33 mouse cellular contexts compared by ENCODE assay signal in the genomic region with DNA sequence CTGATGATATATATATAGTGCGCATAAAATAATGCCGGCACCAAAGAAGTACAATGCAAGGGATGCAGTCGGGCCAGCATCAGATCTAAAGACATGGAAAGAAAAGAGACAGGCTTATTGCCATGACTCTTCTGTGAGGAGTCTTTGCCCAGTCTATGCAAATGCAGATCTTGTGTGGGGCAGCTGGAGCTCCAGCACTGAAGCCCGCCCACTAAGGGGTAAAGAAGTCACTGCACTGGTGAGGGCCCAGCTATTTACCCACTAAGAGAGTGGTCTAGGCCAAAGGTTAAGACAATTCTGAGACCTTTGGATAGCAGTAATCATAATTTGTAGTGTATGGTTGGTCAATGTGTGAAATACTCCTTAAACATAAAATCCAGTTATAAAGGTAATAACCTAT.
DNase-seq lines count a peak whose midpoint lies in the region; ATAC-seq and TF ChIP-seq lines count a peak whose summit lies in the region.
"Had no signal": no experiment of that assay in that cellular context is flagged by ENCODE, and none has a peak within 500 bp of the region (broad histone marks: within the 10 kb centered on the region; RNA-seq: fewer than 3 reads in every experiment).

No protein-coding gene starts in this region.

- no peaks in the 10 kb centered on the region for H3K27me3 ChIP-seq in hindbrain, embryonic 12.5 days
- H3K27me3 ChIP-seq in hindbrain, embryonic 10.5 days (ENCODE audit: insufficient read depth, poor library complexity, severe bottlenecking), result 0 out of 2 replicates have a peak, but pooled peaks cover 4% of the 10 kb centered on the region
- H3K27me3 ChIP-seq in neural tube, embryonic 11.5 days (ENCODE audit: control insufficient read depth, insufficient read depth, low read length), result no peaks in the 10 kb centered on the region
- no peaks in the 10 kb centered on the region for H3K27me3 ChIP-seq in neural tube, embryonic 15.5 days (replicated peaks)
- H3K27me3 ChIP-seq in forebrain, postnatal 0 days (ENCODE audit: insufficient read depth, low read length), result no peaks in the 10 kb centered on the region
- H3K27me3 ChIP-seq: midbrain, embryonic 13.5 days; neural tube, embryonic 13.5 days had no signal

- H3K4me1 ChIP-seq in hindbrain, embryonic 12.5 days, result peaks cover 27% of the 10 kb centered on the region
- peaks cover 50% of the 10 kb centered on the region for H3K4me1 ChIP-seq in hindbrain, embryonic 10.5 days (replicated peaks)
- peaks cover 14% of the 10 kb centered on the region for H3K4me1 ChIP-seq in neural tube, embryonic 11.5 days (ENCODE audit: control insufficient read depth, insufficient read depth, low read length)
- H3K4me1 ChIP-seq in neural tube, embryonic 15.5 days, result peaks cover 42% of the 10 kb centered on the region
- peaks cover 14% of the 10 kb centered on the region for H3K4me1 ChIP-seq in forebrain, postnatal 0 days (ENCODE audit: insufficient read depth)
- H3K4me1 ChIP-seq: kidney, embryonic 15.5 days; liver, embryonic 12.5 days had no signal

- H3K9ac ChIP-seq in hindbrain, embryonic 12.5 days, result no peak overlapping the region
- H3K9ac ChIP-seq in neural tube, embryonic 11.5 days (ENCODE audit: low read length), result no peak overlapping the region
- H3K9ac ChIP-seq in neural tube, embryonic 15.5 days (replicated peaks), result no peak overlapping the region
- H3K9ac ChIP-seq in forebrain, postnatal 0 days, result peak overlapping the region; percentile 15; the same call in 1 of the 2 replicates
- H3K9ac ChIP-seq: kidney, embryonic 15.5 days; limb, embryonic 13.5 days; liver, embryonic 12.5 days; liver, postnatal 0 days; midbrain, embryonic 13.5 days; neural tube, embryonic 13.5 days had no signal

- H3K4me3 ChIP-seq in hindbrain, embryonic 12.5 days, result no peak overlapping the region
- no peak overlapping the region for H3K4me3 ChIP-seq in hindbrain, embryonic 10.5 days
- no peak overlapping the region for H3K4me3 ChIP-seq in neural tube, embryonic 11.5 days (ENCODE audit: low read depth, low read length)
- H3K4me3 ChIP-seq in neural tube, embryonic 15.5 days (replicated peaks), result no peak overlapping the region
- peak overlapping the region; percentile 11; the same call in 1 of the 2 replicates for H3K4me3 ChIP-seq in forebrain, postnatal 0 days (ENCODE audit: low read depth, low read length)
- H3K4me3 ChIP-seq: erythroblast, embryonic 14.5 days; gastrocnemius, adult 2 months; kidney, embryonic 15.5 days; limb, embryonic 13.5 days; liver, embryonic 12.5 days; midbrain, embryonic 13.5 days; neural tube, embryonic 13.5 days had no signal

- TF ChIP-seq CTCF in forebrain, postnatal 0 days (IDR thresholded peaks at IDR 0.05; ENCODE audit: low read depth), result no peak

- no peak overlapping the region for H3K27ac ChIP-seq in hindbrain, embryonic 12.5 days
- no peak overlapping the region for H3K27ac ChIP-seq in hindbrain, embryonic 10.5 days
- no peak overlapping the region for H3K27ac ChIP-seq in neural tube, embryonic 11.5 days (ENCODE audit: low read depth, low read length)
- no peak overlapping the region; the same call in 1 of the 2 replicates for H3K27ac ChIP-seq in neural tube, embryonic 15.5 days (replicated peaks)
- peak overlapping the region; percentile 68 for H3K27ac ChIP-seq in forebrain, postnatal 0 days (ENCODE audit: low read depth, low read length)
- H3K27ac ChIP-seq: gastrocnemius, adult 2 months; kidney, embryonic 15.5 days; limb, embryonic 13.5 days; liver, embryonic 12.5 days; midbrain, embryonic 13.5 days; neural tube, embryonic 13.5 days; stomach, postnatal 0 days had no signal

- no peaks in the 10 kb centered on the region for H3K9me3 ChIP-seq in hindbrain, embryonic 12.5 days (replicated peaks)
- H3K9me3 ChIP-seq in hindbrain, embryonic 10.5 days, result no peaks in the 10 kb centered on the region
- no peaks in the 10 kb centered on the region for H3K9me3 ChIP-seq in neural tube, embryonic 11.5 days (ENCODE audit: control insufficient read depth, low read length)
- H3K9me3 ChIP-seq in neural tube, embryonic 15.5 days (replicated peaks), result no peaks in the 10 kb centered on the region
- H3K9me3 ChIP-seq in forebrain, postnatal 0 days (ENCODE audit: low read length), result no peaks in the 10 kb centered on the region
- H3K9me3 ChIP-seq: kidney, embryonic 15.5 days; limb, embryonic 13.5 days; liver, embryonic 12.5 days; midbrain, embryonic 13.5 days; neural tube, embryonic 13.5 days had no signal

- H3K4me2 ChIP-seq in hindbrain, embryonic 12.5 days (replicated peaks), result no peak overlapping the region
- H3K4me2 ChIP-seq in neural tube, embryonic 11.5 days (ENCODE audit: low read depth), result no peak overlapping the region
- no peak overlapping the region for H3K4me2 ChIP-seq in neural tube, embryonic 15.5 days
- H3K4me2 ChIP-seq in forebrain, postnatal 0 days (ENCODE audit: low read depth), result peak overlapping the region; percentile 41
- H3K4me2 ChIP-seq: heart, embryonic 11.5 days; kidney, embryonic 15.5 days; limb, embryonic 13.5 days; liver, embryonic 12.5 days; midbrain, embryonic 13.5 days; neural tube, embryonic 13.5 days had no signal

- H3K36me3 ChIP-seq in hindbrain, embryonic 12.5 days, result no peaks in the 10 kb centered on the region
- H3K36me3 ChIP-seq in hindbrain, embryonic 10.5 days, result peaks cover 7% of the 10 kb centered on the region
- H3K36me3 ChIP-seq in neural tube, embryonic 11.5 days (ENCODE audit: control insufficient read depth, insufficient read depth, low read length), result no peaks in the 10 kb centered on the region
- no peaks in the 10 kb centered on the region for H3K36me3 ChIP-seq in neural tube, embryonic 15.5 days
- H3K36me3 ChIP-seq in forebrain, postnatal 0 days (ENCODE audit: insufficient read depth), result 0 out of 2 replicates have a peak, but pooled peaks cover 5% of the 10 kb centered on the region
- H3K36me3 ChIP-seq: kidney, embryonic 15.5 days; limb, embryonic 13.5 days; liver, embryonic 12.5 days; midbrain, embryonic 13.5 days; neural tube, embryonic 13.5 days had no signal

- no peak for DNase-seq in hindbrain, embryonic 10.5 days (ENCODE audit: low spot score)
- DNase-seq in neural tube, embryonic 11.5 days (ENCODE audit: low spot score), result peak; percentile 16
- DNase-seq in forebrain, postnatal 0 days, result peak; percentile 45
- no peak for DNase-seq in spleen, postnatal 14 days (ENCODE audit: low spot score in 2 of 2)
- DNase-seq in adipocyte (ENCODE audit: low spot score), result no peak
- DNase-seq: adrenal gland, adult 2 months; adrenal gland, postnatal 36 days; B cell, adult 2 months; cerebellum, adult 18-20 months; cerebellum, postnatal 10 days; gastrocnemius, adult 2 months; gastrocnemius, postnatal 36 days; heart, adult 18-20 months; heart, postnatal 36 days; kidney, adult 11 months; kidney, postnatal 25 days; liver, postnatal 0 days; lung, postnatal 36 days; retina, postnatal 1 day; right cerebral cortex, postnatal 25 days; thymus, adult 18-20 months; thymus, postnatal 25 days had no signal

- peak; percentile 64; the same call in 1 of the 2 replicates for ATAC-seq in hindbrain, embryonic 12.5 days (ENCODE audit: low FRiP score)
- ATAC-seq in neural tube, embryonic 11.5 days (ENCODE audit: insufficient read depth, low FRiP score, low TSS enrichment), result peak; percentile 66; the same call in 1 of the 2 replicates
- no peak for ATAC-seq in neural tube, embryonic 15.5 days (ENCODE audit: low FRiP score)
- ATAC-seq in forebrain, postnatal 0 days, result peak; percentile 18; the same call in 1 of the 2 replicates
- ATAC-seq: inflammation-experienced regulatory T-cells, adult 6 months; liver, embryonic 12.5 days; liver, postnatal 0 days; midbrain, embryonic 13.5 days had no signal

- WGBS in hindbrain, embryonic 12.5 days, result 51% methylated on average over 4 of the region's 4 CpGs
- WGBS in hindbrain, embryonic 10.5 days, result 70% methylated on average over 4 of the region's 4 CpGs
- 66% methylated on average over 4 of the region's 4 CpGs for WGBS in neural tube, embryonic 11.5 days
- WGBS in neural tube, embryonic 15.5 days, result 44% methylated on average over 4 of the region's 4 CpGs
- 48% methylated on average over 4 of the region's 4 CpGs for WGBS in forebrain, postnatal 0 days

Comparison
In these comparisons a context has a peak if more than half of its experiments do, and no peak if none do; other contexts are left out.
1. DNase-seq: peak in neural tube, embryonic 11.5 days (single experiment) and forebrain, postnatal 0 days (single experiment); none in hindbrain, embryonic 10.5 days (single experiment), spleen, postnatal 14 days (0 of 2) and adipocyte (single experiment).